Mouse (Mus musculus) heart, embryonic 13.5 days (tissue): Measurements from ENCODE around the gene Cnnm4. TPM values are rescaled to one million over a fixed set of nuclear protein-coding genes. Genes with fewer than 3 reads are reported as not detected.
A peak's percentile ranks its signal among the peaks of the same experiment; 100 is the strongest.

Experiments
- ATAC-seq: fragments of 200-750 bp; cut with Nextera tagmentation; 2 replicates; pipeline ENCODE4 v1.8.0; 2017; ENCODE audit warnings: moderate TSS enrichment; ENCODE audit not compliant: insufficient number of reproducible peaks, low FRiP score, low TSS enrichment; ENCODE audit errors: extremely low read depth
- H3K27ac ChIP-seq: fragments of 300-500 bp; sonication (generic); replicated peaks from 2 replicates; pipeline ENCODE4 v1.5.1; 2015; ENCODE audit warnings: moderate library complexity, mild to moderate bottlenecking, inconsistent platforms
- H3K27me3 ChIP-seq: fragments of 300-500 bp; sonication (generic); replicated peaks from 2 replicates; pipeline ENCODE4 v1.6.1; 2015; ENCODE audit warnings: mild to moderate bottlenecking, inconsistent platforms
- H3K36me3 ChIP-seq: fragments of 300-500 bp; sonication (generic); 2 replicates; pipeline ENCODE4 v1.6.1; 2015; ENCODE audit warnings: mild to moderate bottlenecking, inconsistent platforms
- H3K4me1 ChIP-seq: fragments of 300-500 bp; sonication (generic); 2 replicates; pipeline ENCODE4 v1.6.1; 2015; ENCODE audit warnings: inconsistent platforms
- H3K4me2 ChIP-seq: fragments of 300-500 bp; sonication (generic); 2 replicates; pipeline ENCODE4 v1.6.1; 2015; ENCODE audit warnings: inconsistent platforms, mild to moderate bottlenecking, moderate library complexity
- H3K4me3 ChIP-seq: fragments of 300-500 bp; sonication (generic); 2 replicates; pipeline ENCODE4 v1.5.1; 2015; ENCODE audit warnings: moderate library complexity, mild to moderate bottlenecking, inconsistent platforms
- H3K9ac ChIP-seq: fragments of 300-500 bp; sonication (generic); 2 replicates; pipeline ENCODE4 v1.6.1; 2015; ENCODE audit warnings: inconsistent platforms, mild to moderate bottlenecking, moderate library complexity
- H3K9me3 ChIP-seq: fragments of 300-500 bp; sonication (generic); 2 replicates; pipeline ENCODE4 v1.6.1; 2016; ENCODE audit warnings: inconsistent platforms
- WGBS: fragments of 180-500 bp; shearing (Covaris S2); methylation state at CpG from one replicate; pipeline ENCODE4 v1.1.7; 2015; ENCODE audit warnings: mixed read lengths; 5-methylcytosine and 5-hydroxymethylcytosine counted together
- polyA plus RNA-seq: library from polyadenylated mRNA; unstranded; fragments of >200 nt; fragmentation: Nextera tagmentation; extraction: Ambion mirVana; gene quantifications from 2 replicates; pipeline ENCODE4 v1.2.1, GENCODE M21; 2015

Gene Cnnm4
- polyA plus RNA-seq, 1 experiment from 2014 or later: 6.3 TPM

DNA sequence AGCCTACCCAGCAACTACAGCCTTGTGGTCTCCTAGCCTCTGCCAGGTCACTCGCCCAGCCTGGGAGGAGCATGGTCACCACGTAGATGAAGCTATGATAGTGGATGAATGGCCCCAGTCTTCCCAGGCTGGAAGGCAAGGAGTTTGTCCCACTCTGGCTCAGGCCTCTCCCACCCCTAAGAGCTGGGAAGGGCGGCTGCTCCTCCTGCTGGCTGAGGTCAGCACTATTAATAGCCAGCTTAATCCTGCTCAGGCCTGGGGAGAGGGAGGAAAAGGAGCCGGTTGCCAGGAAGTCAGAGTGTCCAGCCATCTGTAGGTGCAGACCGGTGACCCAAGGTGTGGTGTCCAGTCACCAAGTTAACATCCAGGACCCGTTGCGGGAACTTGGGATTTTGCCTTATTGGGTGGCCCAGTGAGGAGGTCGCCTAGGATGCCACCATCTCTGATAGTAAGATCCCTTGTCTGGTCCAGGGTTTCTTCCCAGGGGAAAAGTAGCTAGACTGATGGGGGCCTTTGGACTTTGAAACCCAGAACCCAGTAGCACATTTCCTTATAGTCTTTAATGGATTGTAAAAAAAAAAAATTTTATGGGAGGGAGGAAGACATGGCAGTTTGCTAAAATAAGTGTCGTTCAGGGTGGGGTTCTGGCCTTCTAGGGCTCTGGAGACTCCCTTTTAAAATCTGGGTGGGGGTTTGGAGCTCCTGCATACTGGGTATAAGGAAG lies 21.2 kb downstream of the Cnnm4 start:
- H3K4me1 ChIP-seq: peaks cover 17% of the 10 kb centered on the region
- H3K27ac ChIP-seq: 0 out of 2 replicates have a peak overlapping the region, but pooled peaks have one; percentile 21
- no peaks in the 10 kb centered on the region for H3K27me3 ChIP-seq
- peak; percentile 59 for ATAC-seq
- H3K4me2 ChIP-seq: no peak overlapping the region
- H3K9ac ChIP-seq: peak overlapping the region; percentile 71
- no peaks in the 10 kb centered on the region for H3K9me3 ChIP-seq
- H3K36me3 ChIP-seq: no peaks in the 10 kb centered on the region
- no peak overlapping the region for H3K4me3 ChIP-seq
- WGBS: 30% methylated on average over 9 of the region's 9 CpGs

DNA sequence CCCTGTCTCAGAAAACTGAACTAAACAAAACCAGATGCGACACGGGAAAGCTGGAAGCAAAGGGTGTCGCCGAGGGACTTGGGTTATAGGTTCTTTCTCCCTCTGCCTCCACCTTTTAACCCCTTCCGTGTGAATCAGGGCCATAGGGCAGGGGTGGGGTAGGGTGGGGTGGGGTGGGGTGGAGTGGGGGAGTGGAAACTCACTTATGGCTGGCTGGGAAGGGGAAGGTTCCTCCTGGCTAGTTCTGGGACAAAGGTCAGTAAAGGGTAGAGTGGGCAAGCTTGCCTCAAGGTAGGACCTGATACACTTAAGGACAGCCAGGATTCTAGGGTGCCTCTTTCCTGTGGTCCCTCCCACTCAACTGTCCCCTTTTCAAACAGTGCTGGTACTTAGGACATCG lies 21.9 kb downstream of the Cnnm4 start:
- 71% methylated on average over 6 of the region's 6 CpGs for WGBS
- no peak overlapping the region for H3K4me3 ChIP-seq
- H3K4me2 ChIP-seq: no peak overlapping the region
- H3K4me1 ChIP-seq: peaks cover 17% of the 10 kb centered on the region
- peaks cover under 1% of the 10 kb centered on the region; the same call in 1 of the 2 replicates for H3K36me3 ChIP-seq
- H3K27ac ChIP-seq: no peak overlapping the region
- ATAC-seq: no peak
- H3K9ac ChIP-seq: peak overlapping the region; percentile 71; the same call in 1 of the 2 replicates
- no peaks in the 10 kb centered on the region for H3K27me3 ChIP-seq
- H3K9me3 ChIP-seq: no peaks in the 10 kb centered on the region

DNA sequence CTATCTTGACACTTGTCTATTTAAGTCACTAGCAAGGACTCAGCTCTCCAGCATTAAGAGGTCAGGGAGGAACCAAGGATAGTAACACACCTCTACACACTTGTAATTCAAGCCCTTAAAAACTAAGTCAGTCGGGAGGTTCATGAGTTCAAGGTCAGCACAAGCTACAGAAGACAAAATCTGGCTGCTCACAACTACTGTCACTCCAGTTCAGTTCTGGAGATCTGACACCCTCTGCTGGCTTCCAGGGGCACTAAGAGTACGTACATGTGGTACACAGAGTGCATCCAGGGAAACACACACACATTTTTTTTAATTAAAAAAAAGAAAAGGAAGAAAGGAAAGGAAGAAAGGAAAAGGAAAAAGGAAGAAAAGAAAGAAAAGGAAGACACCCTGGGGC lies 25.3 kb downstream of the Cnnm4 start:
- no peak overlapping the region for H3K9ac ChIP-seq
- H3K9me3 ChIP-seq: no peaks in the 10 kb centered on the region
- WGBS: 38% methylated on average over 2 of the region's 2 CpGs
- peaks cover 17% of the 10 kb centered on the region for H3K4me1 ChIP-seq
- H3K36me3 ChIP-seq: peaks cover 22% of the 10 kb centered on the region
- H3K27ac ChIP-seq: no peak overlapping the region
- ATAC-seq: no peak
- H3K27me3 ChIP-seq: no peaks in the 10 kb centered on the region
- H3K4me3 ChIP-seq: no peak overlapping the region
- H3K4me2 ChIP-seq: no peak overlapping the region

DNA sequence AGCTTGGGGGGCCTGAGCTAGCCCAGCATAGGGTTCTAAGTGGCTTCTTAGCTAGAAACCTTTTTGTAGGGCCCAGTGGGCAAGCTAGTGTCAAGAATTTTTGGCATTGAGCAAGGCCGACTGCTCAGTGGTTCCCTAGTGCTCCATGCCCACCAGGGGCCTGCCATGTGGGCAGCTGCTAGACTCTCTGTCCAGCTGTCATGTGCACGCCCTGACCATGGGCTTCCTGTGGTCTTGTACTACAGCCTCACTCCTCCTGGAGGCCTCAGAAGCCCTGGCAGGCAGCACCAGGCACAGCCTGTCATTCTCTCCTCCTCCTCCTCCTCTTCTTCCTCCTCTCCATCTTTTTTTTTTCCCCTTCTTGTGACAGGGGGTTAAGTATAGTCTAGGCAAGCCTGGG lies 25.9 kb downstream of the Cnnm4 start:
- peaks cover 12% of the 10 kb centered on the region for H3K4me1 ChIP-seq
- no peak for ATAC-seq
- H3K4me3 ChIP-seq: no peak overlapping the region
- no peaks in the 10 kb centered on the region for H3K27me3 ChIP-seq
- no peak overlapping the region for H3K27ac ChIP-seq
- no peak overlapping the region for H3K4me2 ChIP-seq
- no peaks in the 10 kb centered on the region for H3K9me3 ChIP-seq
- WGBS: 66% methylated on average over 2 of the region's 2 CpGs
- no peak overlapping the region for H3K9ac ChIP-seq
- peaks cover 22% of the 10 kb centered on the region for H3K36me3 ChIP-seq

DNA sequence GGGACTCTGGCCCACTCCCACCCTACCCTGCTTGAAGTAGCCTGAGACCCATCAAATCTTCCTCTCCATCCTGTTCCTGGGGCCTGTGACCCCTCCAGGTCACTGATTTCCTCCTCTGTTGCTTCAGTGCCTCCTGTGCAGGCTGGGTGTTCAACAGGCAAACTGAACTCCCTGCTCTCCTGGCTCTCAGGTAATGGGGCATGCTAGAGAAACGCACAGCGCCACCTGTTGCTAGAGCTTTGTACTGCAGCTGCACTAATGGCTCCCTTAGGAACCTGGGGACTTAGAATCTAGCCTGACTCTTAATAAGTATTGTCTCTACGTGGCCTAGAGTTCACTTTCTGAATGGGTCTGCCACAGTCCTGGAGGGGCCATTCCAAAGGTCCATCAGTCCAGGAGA lies 29.8 kb downstream of the Cnnm4 start:
- no peaks in the 10 kb centered on the region for H3K27me3 ChIP-seq
- WGBS: 5% methylated on average over 3 of the region's 3 CpGs

DNA sequence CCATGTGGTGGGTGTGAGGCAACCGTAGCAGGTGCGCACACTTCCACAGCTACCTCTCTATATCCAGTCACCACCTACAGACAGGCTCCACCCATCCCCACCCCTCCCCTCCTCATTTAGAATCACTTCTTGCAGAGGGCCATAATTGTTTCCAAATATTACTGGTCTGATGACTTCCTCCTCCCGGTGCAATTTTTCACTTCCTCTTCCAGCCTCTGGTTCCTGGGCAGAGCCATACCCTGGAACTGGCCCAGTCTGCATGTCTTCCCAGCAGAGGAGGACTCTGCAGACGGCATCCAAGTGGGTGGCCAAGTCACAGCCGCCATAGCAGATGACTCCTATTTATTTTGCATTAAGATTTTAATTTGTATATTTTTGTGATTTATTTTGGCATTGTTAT lies 36.8 kb downstream of the Cnnm4 start:
- ATAC-seq: no peak
- H3K27ac ChIP-seq: no peak overlapping the region
- H3K4me2 ChIP-seq: no peak overlapping the region
- WGBS: 82% methylated on average over 5 of the region's 5 CpGs
- H3K9me3 ChIP-seq: peaks cover 3% of the 10 kb centered on the region; the same call in 1 of the 2 replicates
- H3K27me3 ChIP-seq: no peaks in the 10 kb centered on the region
- no peak overlapping the region for H3K9ac ChIP-seq
- H3K4me1 ChIP-seq: peaks cover 5% of the 10 kb centered on the region
- H3K36me3 ChIP-seq: peaks cover 23% of the 10 kb centered on the region
- no peak overlapping the region for H3K4me3 ChIP-seq

More for the DNA sequence above, 29.8 kb downstream of the Cnnm4 start:
- ATAC-seq: no peak
- Histone ChIP-seq H3K36me3 (peaks cover 40% of the 10 kb centered on the region), H3K4me3 (no peak overlapping the region), H3K27ac (no peak overlapping the region), H3K4me2 (no peak overlapping the region), H3K9me3 (no peaks in the 10 kb centered on the region), H3K4me1 (peaks cover 8% of the 10 kb centered on the region; the same call in 1 of the 2 replicates), H3K9ac (no peak overlapping the region)

DNA sequence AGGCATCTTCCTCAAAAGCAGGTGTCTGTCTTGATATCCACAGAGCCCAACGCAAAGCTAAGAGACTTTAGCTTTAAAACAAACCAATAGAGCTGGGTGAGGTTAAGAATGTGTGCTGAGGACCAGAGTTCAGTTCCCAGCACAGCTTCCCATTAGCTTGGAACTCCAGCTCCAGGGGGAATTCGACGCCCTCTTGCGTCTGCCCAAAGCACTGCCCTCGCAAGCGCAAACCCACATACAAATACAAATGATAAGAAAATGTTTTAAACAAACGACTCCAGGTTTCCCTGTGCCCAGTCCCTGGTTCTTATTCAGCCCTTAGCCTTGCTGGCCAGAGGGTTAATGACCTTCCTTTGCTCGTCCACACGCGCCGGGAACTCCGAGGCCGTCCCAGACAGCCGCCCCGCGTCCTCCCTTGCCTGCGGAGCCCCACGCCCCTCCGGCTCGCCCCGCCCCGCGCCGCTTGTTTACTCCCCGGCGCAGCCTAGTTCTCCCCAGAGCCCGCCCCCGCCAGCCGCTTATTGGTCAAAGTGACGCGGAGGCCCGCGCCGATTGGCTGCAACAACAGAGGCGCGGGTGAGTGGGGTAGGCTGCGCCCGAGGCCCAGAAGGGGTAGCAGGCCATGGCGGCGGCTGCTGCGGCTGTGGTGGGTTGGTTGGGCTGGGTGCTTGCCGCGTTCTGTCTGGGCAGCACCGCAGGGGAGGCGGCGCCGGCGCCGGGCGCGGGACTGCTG lies 40.0 kb downstream of the Cnnm4 start, which contains the start of gene Cnnm3:
Cnnm3 (plus strand) TSS at position 579 of the 733 bp plus-strand sequence.
- H3K36me3 ChIP-seq: peaks cover 27% of the 10 kb centered on the region
- peak; percentile 94 for ATAC-seq
- 1% methylated on average over 50 of the region's 51 CpGs for WGBS

DNA sequence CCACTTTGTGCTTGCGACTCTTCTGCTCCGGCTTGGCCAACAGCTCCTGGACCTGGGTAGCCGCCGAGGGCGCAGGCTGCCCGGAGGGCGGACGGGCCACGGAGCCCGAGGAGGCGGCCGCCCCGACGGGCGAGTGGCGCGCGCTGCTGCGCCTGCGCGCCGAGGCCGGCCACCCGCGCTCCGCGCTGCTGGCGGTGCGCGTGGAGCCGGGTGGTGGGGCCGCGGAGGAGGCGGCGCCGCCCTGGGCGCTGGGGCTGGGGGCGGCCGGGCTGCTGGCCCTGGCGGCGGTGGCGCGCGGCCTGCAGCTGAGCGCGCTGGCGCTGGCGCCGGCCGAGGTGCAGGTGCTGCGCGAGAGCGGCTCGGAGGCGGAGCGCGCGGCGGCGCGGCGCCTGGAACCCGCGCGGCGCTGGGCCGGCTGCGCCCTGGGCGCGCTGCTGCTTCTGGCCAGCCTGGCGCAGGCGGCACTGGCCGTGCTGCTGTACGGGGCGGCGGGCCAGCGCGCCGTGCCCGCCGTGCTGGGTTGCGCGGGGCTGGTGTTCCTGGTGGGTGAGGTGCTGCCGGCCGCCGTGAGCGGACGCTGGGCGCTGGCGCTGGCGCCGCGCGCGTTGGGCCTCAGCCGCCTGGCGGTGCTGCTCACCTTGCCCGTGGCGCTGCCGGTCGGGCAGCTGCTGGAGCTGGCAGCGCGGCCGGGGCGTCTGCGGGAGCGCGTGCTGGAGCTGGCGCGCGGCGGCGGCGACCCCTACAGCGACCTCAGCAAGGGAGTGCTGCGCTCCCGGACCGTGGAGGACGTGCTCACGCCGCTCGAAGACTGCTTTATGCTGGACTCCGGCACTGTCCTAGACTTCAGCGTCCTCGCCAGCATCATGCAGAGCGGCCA lies 40.9 kb downstream of the Cnnm4 start:
- Histone ChIP-seq H3K4me3 (peak overlapping the region; percentile 72), H3K36me3 (peaks cover 29% of the 10 kb centered on the region), H3K27ac (peak overlapping the region; percentile 95), H3K4me2 (peak overlapping the region; percentile 96), H3K4me1 (peaks cover 37% of the 10 kb centered on the region), H3K9me3 (peaks cover 3% of the 10 kb centered on the region; the same call in 1 of the 2 replicates), H3K27me3 (no peaks in the 10 kb centered on the region), H3K9ac (peak overlapping the region; percentile 87)
- peak; percentile 52 for ATAC-seq
- WGBS: under 1% methylated on average over 117 of the region's 126 CpGs

More for the DNA sequence above, 40.0 kb downstream of the Cnnm4 start, which contains the start of gene Cnnm3:
- Histone ChIP-seq H3K4me2 (peak within 1 kb of the TSS; percentile 96), H3K27me3 (no peaks in the 10 kb centered on the region), H3K9ac (peak within 1 kb of the TSS; percentile 87), H3K4me3 (peak within 1 kb of the TSS; percentile 72), H3K9me3 (peaks cover 3% of the 10 kb centered on the region; the same call in 1 of the 2 replicates), H3K27ac (peak within 1 kb of the TSS; percentile 95), H3K4me1 (peaks cover 34% of the 10 kb centered on the region)

DNA sequence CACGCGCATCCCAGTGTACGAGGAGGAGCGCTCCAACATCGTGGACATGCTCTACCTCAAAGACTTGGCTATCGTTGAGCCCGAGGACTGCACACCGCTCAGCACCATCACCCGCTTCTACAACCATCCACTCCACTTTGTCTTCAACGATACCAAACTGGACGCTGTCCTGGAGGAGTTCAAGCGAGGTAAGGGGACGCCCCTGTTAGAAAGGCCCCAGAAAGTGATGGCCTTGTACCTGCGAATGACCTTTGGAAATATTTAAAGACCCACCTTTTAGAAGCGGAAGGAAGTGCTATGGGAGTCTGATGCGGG lies 41.5 kb downstream of the Cnnm4 start:
- WGBS: 1% methylated on average over 16 of the region's 16 CpGs
- H3K27me3 ChIP-seq: no peaks in the 10 kb centered on the region

DNA sequence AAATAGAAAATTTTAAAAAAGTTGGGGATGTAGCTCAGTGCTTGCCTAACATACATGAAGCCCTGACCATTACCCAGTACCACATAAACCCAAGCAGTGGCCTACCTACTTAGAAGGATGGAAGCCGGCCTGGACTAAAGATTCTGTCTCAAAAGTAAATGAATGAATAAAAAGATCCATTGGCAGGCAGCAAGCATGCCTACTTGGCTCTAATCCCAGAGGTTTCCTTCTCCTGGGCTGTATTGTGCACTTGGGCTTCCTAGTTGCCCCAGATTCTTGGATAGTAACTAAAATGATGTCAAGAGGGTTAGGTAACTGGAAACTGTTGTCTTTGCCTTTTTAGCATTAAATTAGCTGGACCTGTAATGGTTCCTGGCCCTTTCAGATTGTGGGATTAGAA lies 41.9 kb downstream of the Cnnm4 start:
- no peaks in the 10 kb centered on the region for H3K27me3 ChIP-seq
- H3K4me1 ChIP-seq: peaks cover 46% of the 10 kb centered on the region
- H3K36me3 ChIP-seq: peaks cover 28% of the 10 kb centered on the region
- no peak for ATAC-seq
- peak overlapping the region; percentile 72 for H3K4me3 ChIP-seq
- H3K9me3 ChIP-seq: peaks cover 3% of the 10 kb centered on the region; the same call in 1 of the 2 replicates
- H3K4me2 ChIP-seq: peak overlapping the region; percentile 96
- H3K9ac ChIP-seq: peak overlapping the region; percentile 87
- 9% methylated on average over 1 of the region's 1 CpGs for WGBS
- H3K27ac ChIP-seq: no peak overlapping the region

More for the DNA sequence above, 41.5 kb downstream of the Cnnm4 start:
- Histone ChIP-seq H3K9me3 (peaks cover 3% of the 10 kb centered on the region; the same call in 1 of the 2 replicates), H3K36me3 (peaks cover 24% of the 10 kb centered on the region), H3K9ac (peak overlapping the region; percentile 87), H3K4me2 (peak overlapping the region; percentile 96), H3K4me1 (peaks cover 42% of the 10 kb centered on the region), H3K27ac (peak overlapping the region; percentile 95), H3K4me3 (peak overlapping the region; percentile 72)
- no peak for ATAC-seq

DNA sequence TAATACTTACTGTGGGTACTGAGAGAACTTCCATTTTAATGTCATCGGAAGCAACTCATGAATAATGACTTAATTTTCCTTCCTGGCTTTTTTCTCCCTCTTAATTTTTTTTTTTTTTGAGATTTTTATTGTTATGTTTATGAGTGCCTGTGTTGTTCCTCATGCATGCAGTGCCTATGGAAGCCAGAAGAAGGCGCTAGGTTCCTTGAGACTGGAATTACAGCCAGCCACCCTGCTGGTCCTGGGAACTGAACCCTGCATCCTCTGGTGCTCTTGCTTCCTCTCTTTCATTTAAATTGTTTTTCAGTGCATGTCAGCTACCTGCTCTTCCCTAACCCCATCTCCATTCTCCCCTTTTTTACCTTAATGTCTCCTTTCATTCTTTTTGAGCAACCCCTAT lies 42.3 kb downstream of the Cnnm4 start:
- Histone ChIP-seq H3K9me3 (peaks cover 3% of the 10 kb centered on the region; the same call in 1 of the 2 replicates), H3K4me3 (peak overlapping the region; percentile 72), H3K4me1 (peaks cover 50% of the 10 kb centered on the region), H3K36me3 (peaks cover 32% of the 10 kb centered on the region), H3K27ac (no peak overlapping the region), H3K9ac (peak overlapping the region; percentile 87), H3K27me3 (no peaks in the 10 kb centered on the region), H3K4me2 (peak overlapping the region; percentile 96)
- ATAC-seq: no peak
- 62% methylated on average over 2 of the region's 2 CpGs for WGBS
